Mouse (Mus musculus) MEL (cell line): Measurements from ENCODE around the gene Pgrmc1. TPM values are rescaled to one million over a fixed set of nuclear protein-coding genes. Genes with fewer than 3 reads are reported as not detected.

Source experiments
- DNase-seq: peaks from one replicate; pipeline ENCODE4 v3.0.0; 2011; ENCODE audit warnings: low read depth, low spot score
- H3K27ac ChIP-seq: 2 replicates; pipeline ENCODE4 v1.5.1; 2012; ENCODE audit warnings: low read depth, mild to moderate bottlenecking, control low read depth, low read length, moderate library complexity; ENCODE audit not compliant: control insufficient read depth
- H3K27me3 ChIP-seq, 2 experiments: fragments of 150-350 bp in 1 of 2; sonication (generic) in 1 of 2; 2 replicates each; pipeline ENCODE4 v1.6.1; 2012; ENCODE audit warnings: low read length in 2 of 2, mild to moderate bottlenecking in 2 of 2, improper control_type of control experiment in 1 of 2, moderate library complexity in 1 of 2; ENCODE audit not compliant: insufficient read depth in 2 of 2, control insufficient read depth in 1 of 2
- H3K36me3 ChIP-seq, 2 experiments: 2 replicates each; pipeline ENCODE4 v1.6.1; 2012 to 2014; ENCODE audit warnings: low read length in 2 of 2, improper control_type of control experiment in 1 of 2, inconsistent platforms in 1 of 2, mild to moderate bottlenecking in 1 of 2; ENCODE audit not compliant: insufficient read depth in 2 of 2, control insufficient read depth in 1 of 2
- H3K4me1 ChIP-seq, 2 experiments: fragments of 150-350 bp in 1 of 2; sonication (generic) in 1 of 2; 2 replicates each; pipeline ENCODE4 v1.6.1; 2012; ENCODE audit warnings: low read length in 2 of 2, improper control_type of control experiment in 1 of 2, mild to moderate bottlenecking in 1 of 2; ENCODE audit not compliant: insufficient read depth in 2 of 2, control insufficient read depth in 1 of 2
- H3K4me3 ChIP-seq, 2 experiments: fragments of 150-350 bp in 1 of 2; sonication (generic) in 1 of 2; 2 replicates each; pipeline ENCODE4 v1.5.1; 2012; ENCODE audit warnings: low read depth in 2 of 2, low read length in 2 of 2, mild to moderate bottlenecking in 2 of 2, moderate library complexity in 2 of 2, control low read depth in 1 of 2, improper control_type of control experiment in 1 of 2; ENCODE audit not compliant: control insufficient read depth in 1 of 2, insufficient read depth in 1 of 2
- H3K79me2 ChIP-seq: 2 replicates; pipeline ENCODE4 v1.6.1; 2012; ENCODE audit warnings: mild to moderate bottlenecking, low read length, moderate library complexity; ENCODE audit not compliant: control insufficient read depth, poor library complexity, insufficient read depth
- H3K9ac ChIP-seq: 2 replicates; pipeline ENCODE4 v1.6.1; 2012; ENCODE audit warnings: low read depth, mild to moderate bottlenecking, control low read depth, low read length, moderate library complexity; ENCODE audit not compliant: control insufficient read depth, poor library complexity, severe bottlenecking
- H3K9me3 ChIP-seq: fragments of 150-350 bp; sonication (generic); replicated peaks from 2 replicates; pipeline ENCODE4 v1.6.1; 2012; ENCODE audit warnings: mild to moderate bottlenecking, low read length, improper control_type of control experiment, moderate library complexity; ENCODE audit not compliant: insufficient read depth
- BHLHE40 ChIP-seq: IDR thresholded peaks from 2 replicates; pipeline ENCODE4 v1.6.1; 2012; ENCODE audit warnings: low read depth, mild to moderate bottlenecking, inconsistent platforms, low read length, improper control_type of control experiment, borderline replicate concordance
- CHD1 ChIP-seq: IDR thresholded peaks from 2 replicates; pipeline ENCODE4 v1.6.1; 2012; ENCODE audit warnings: low read depth, mild to moderate bottlenecking, inconsistent platforms, low read length, improper control_type of control experiment
- CHD2 ChIP-seq: IDR thresholded peaks from 2 replicates; pipeline ENCODE4 v1.6.1; 2011; ENCODE audit warnings: low read length, improper control_type of control experiment
- CTCF ChIP-seq, 3 experiments: IDR thresholded peaks in 2 of 3; conservative IDR thresholded peaks in 1 of 3; 2 replicates each; pipeline ENCODE4 v1.5.1; 2011 to 2012; ENCODE audit warnings: low read length in 3 of 3, low read depth in 2 of 3, mild to moderate bottlenecking in 2 of 3, improper control_type of control experiment in 1 of 3, inconsistent platforms in 1 of 3, mixed read lengths in 1 of 3, moderate library complexity in 1 of 3; ENCODE audit not compliant: control insufficient read depth in 1 of 3, insufficient read depth in 1 of 3, poor library complexity in 1 of 3, severe bottlenecking in 1 of 3
- E2F4 ChIP-seq: IDR thresholded peaks from 2 replicates; pipeline ENCODE4 v1.6.1; 2011; ENCODE audit warnings: low read depth, low read length, improper control_type of control experiment, borderline replicate concordance
- ELF1 ChIP-seq: IDR thresholded peaks from 2 replicates; pipeline ENCODE4 v1.6.1; 2014; ENCODE audit warnings: low read depth, mild to moderate bottlenecking, inconsistent platforms, low read length, improper control_type of control experiment, moderate library complexity
- EP300 ChIP-seq, 2 experiments: IDR thresholded peaks; 2 replicates each; pipeline ENCODE4 v1.6.1; 2011; ENCODE audit warnings: improper control_type of control experiment in 2 of 2, low read length in 2 of 2, low read depth in 1 of 2, mild to moderate bottlenecking in 1 of 2
- ETS1 ChIP-seq: IDR thresholded peaks from 2 replicates; pipeline ENCODE4 v1.6.1; 2012; ENCODE audit warnings: low read depth, mild to moderate bottlenecking, inconsistent platforms, low read length, improper control_type of control experiment, moderate library complexity
- GABPA ChIP-seq: IDR thresholded peaks from 2 replicates; pipeline ENCODE4 v1.6.1; 2012; ENCODE audit warnings: low read depth, mild to moderate bottlenecking, inconsistent platforms, low read length, improper control_type of control experiment, moderate library complexity
- GATA1 ChIP-seq: IDR thresholded peaks from 2 replicates; pipeline ENCODE4 v1.6.1; 2011; ENCODE audit warnings: low read depth, low read length, improper control_type of control experiment
- HCFC1 ChIP-seq: IDR thresholded peaks from 2 replicates; pipeline ENCODE4 v1.6.1; 2012; ENCODE audit warnings: low read depth, mild to moderate bottlenecking, inconsistent platforms, low read length, improper control_type of control experiment, moderate library complexity
- KAT2A ChIP-seq: conservative IDR thresholded peaks from 2 replicates; pipeline ENCODE4 v1.6.1; 2012; ENCODE audit warnings: low read depth, low read length, improper control_type of control experiment, inconsistent platforms
- MEF2A ChIP-seq: IDR thresholded peaks from 2 replicates; pipeline ENCODE4 v1.6.1; 2014; ENCODE audit warnings: low read depth, mild to moderate bottlenecking, inconsistent platforms, low read length, improper control_type of control experiment; ENCODE audit not compliant: poor library complexity, insufficient replicate concordance, severe bottlenecking; ENCODE audit errors: extremely low read depth
- MYB ChIP-seq: IDR thresholded peaks from 2 replicates; pipeline ENCODE4 v1.6.1; 2011; ENCODE audit warnings: mild to moderate bottlenecking, low read depth, low read length, improper control_type of control experiment
- POLR2A ChIP-seq, 2 experiments: IDR thresholded peaks; 2 replicates each; pipeline ENCODE4 v1.6.1; 2011 to 2012; ENCODE audit warnings: low read length in 2 of 2, mild to moderate bottlenecking in 2 of 2, control low read depth in 1 of 2, improper control_type of control experiment in 1 of 2, low read depth in 1 of 2, moderate library complexity in 1 of 2; ENCODE audit not compliant: control insufficient read depth in 1 of 2, insufficient read depth in 1 of 2, poor library complexity in 1 of 2
- POLR2AphosphoS5 ChIP-seq: IDR thresholded peaks from 2 replicates; pipeline ENCODE4 v1.6.1; 2012; ENCODE audit warnings: low read depth, borderline replicate concordance, mild to moderate bottlenecking, inconsistent platforms, low read length, moderate library complexity, mixed read lengths
- RAD21 ChIP-seq: IDR thresholded peaks from 2 replicates; pipeline ENCODE4 v1.6.1; 2011; ENCODE audit warnings: mild to moderate bottlenecking, low read depth, low read length, improper control_type of control experiment
- RCOR1 ChIP-seq: IDR thresholded peaks from 2 replicates; pipeline ENCODE4 v1.6.1; 2012; ENCODE audit warnings: low read depth, mild to moderate bottlenecking, inconsistent platforms, low read length, improper control_type of control experiment
- SIN3A ChIP-seq: IDR thresholded peaks from 2 replicates; pipeline ENCODE4 v1.6.1; 2012; ENCODE audit warnings: low read length, improper control_type of control experiment, inconsistent platforms
- SMC3 ChIP-seq: IDR thresholded peaks from 2 replicates; pipeline ENCODE4 v1.6.1; 2011; ENCODE audit warnings: low read depth, low read length, improper control_type of control experiment
- USF2 ChIP-seq, 2 experiments: IDR thresholded peaks; 2 replicates each; pipeline ENCODE4 v1.6.1; 2011 to 2012; ENCODE audit warnings: improper control_type of control experiment in 2 of 2, low read length in 2 of 2, borderline replicate concordance in 1 of 2, inconsistent platforms in 1 of 2, low read depth in 1 of 2, mild to moderate bottlenecking in 1 of 2; ENCODE audit not compliant: insufficient read depth in 1 of 2
- ZC3H11A ChIP-seq: IDR thresholded peaks from 2 replicates; pipeline ENCODE4 v1.6.1; 2012; ENCODE audit warnings: low read depth, mild to moderate bottlenecking, inconsistent platforms, low read length, improper control_type of control experiment
- ZKSCAN1 ChIP-seq: IDR thresholded peaks from 2 replicates; pipeline ENCODE4 v1.6.1; 2012; ENCODE audit warnings: low read depth, mild to moderate bottlenecking, inconsistent platforms, low read length, improper control_type of control experiment, moderate library complexity
- ZNF384 ChIP-seq: IDR thresholded peaks from 2 replicates; pipeline ENCODE4 v1.6.1; 2012; ENCODE audit warnings: low read depth, mild to moderate bottlenecking, inconsistent platforms, low read length, improper control_type of control experiment
- polyA plus RNA-seq, 2 experiments: library from polyadenylated mRNA; stranded (reverse) in 1 of 2; unstranded in 1 of 2; fragments of >175 nt in 1 of 2; fragments of >200 nt in 1 of 2; gene quantifications; 2 replicates each; pipeline versions ENCODE4 v1.2.1 to v1.2.4; 2012; ENCODE audit warnings: low replicate concordance in 2 of 2, low read depth in 1 of 2; ENCODE audit not compliant: insufficient read length in 2 of 2, insufficient read depth in 1 of 2, missing spikeins in 1 of 2
- total RNA-seq: library from RNA; depleted of rRNA; stranded (reverse); fragments of 300-350 nt; gene quantifications from 2 replicates; pipeline ENCODE4 v1.2.3, GENCODE M21; 2012

The Pgrmc1 gene
- total and polyA plus RNA-seq, 3 experiments, result 78.9 to 97.1 (median 88.3) TPM

DNA sequence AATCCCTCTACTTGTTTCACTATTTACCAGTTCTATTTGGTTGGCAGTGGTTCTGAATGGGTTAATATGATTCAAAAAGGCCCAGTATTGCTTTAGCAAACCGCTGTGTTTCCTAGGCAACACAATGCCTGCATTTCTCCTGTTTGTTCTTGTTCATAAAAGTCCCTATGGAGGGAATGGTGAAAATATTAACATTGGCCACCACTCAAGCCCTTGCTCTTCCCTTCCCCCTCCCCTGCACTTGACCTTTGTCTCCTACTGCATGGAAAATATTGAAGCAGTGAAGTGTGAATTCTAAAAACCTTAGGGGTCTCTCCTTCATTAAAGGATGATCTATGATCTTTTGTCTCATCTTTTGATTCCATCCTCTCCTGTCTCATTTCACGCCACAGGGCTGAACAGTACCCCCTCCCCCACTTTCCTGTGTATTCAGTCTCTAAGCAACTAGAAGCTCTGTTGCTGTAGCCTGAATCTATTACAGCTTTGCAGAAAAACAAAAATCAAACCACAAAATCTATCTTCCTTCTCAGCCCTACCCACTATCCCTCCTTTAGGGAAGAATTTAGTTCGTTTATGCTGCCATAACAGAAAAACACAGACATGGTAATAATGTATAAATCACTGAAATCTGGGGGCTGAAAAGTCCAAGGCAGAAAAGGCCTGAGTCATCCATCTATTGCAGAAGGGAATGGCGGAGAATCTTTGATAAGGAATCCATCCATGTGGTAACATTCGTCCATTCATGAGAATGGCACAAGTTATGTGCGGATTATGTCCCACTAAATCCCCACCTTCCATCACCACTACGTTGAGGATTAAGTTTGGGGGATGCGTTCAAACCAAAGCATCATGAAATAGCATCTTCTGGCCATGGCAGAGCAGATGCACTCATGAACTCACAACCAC lies 10.4 kb upstream of the Pgrmc1 start:
- TF ChIP-seq ZNF384 (no peak), SMC3 (no peak), EP300 (IDR thresholded peaks at IDR 0.05; ENCODE audit: low read depth in 1 of 2, low read length in 2 of 2) (no peak), BHLHE40 (no peak), USF2 (IDR thresholded peaks at IDR 0.05; ENCODE audit: borderline replicate concordance in 1 of 2, insufficient read depth in 1 of 2, low read depth in 1 of 2, low read length in 2 of 2) (no peak), MEF2A (no peak), ZKSCAN1 (no peak)

DNA sequence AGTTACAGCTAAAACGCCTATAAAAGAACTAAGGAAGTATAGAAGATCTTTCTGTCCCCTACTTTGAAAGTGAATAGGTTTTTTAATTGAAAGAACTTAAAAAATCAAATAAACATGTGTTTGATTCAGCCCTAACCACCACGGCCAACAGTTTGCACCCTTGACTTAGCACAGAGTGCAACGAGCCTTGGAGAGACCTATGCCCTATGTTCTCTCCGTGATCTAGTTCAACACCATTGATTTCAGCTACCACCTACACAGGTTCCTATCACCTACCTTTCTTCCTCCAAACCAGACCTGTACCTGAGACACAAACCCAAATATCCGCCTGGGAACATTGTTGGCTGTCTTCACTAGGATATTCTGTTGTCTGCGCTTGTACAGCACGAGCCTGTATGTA lies 7.7 kb upstream of the Pgrmc1 start:
- no peak overlapping the region for H3K9ac ChIP-seq
- H3K9me3 ChIP-seq, result no peaks in the 10 kb centered on the region
- H3K36me3 ChIP-seq, result peaks cover 0 to 5% of the 10 kb centered on the region in 2 experiments; a peak in 2 of 4 replicates
- H3K27ac ChIP-seq, result no peak overlapping the region
- no peak overlapping the region for H3K4me3 ChIP-seq
- H3K79me2 ChIP-seq, result no peaks in the 10 kb centered on the region
- no peak for DNase-seq
- TF ChIP-seq GABPA (no peak), E2F4 (no peak), SIN3A (no peak), RAD21 (no peak), HCFC1 (no peak), POLR2AphosphoS5 (no peak), POLR2A (IDR thresholded peaks at IDR 0.05; ENCODE audit: control insufficient read depth in 1 of 2, insufficient read depth in 1 of 2, low read depth in 1 of 2, low read length in 2 of 2, poor library complexity in 1 of 2) (no peak), GATA1 (no peak), MYB (no peak), ZC3H11A (no peak), KAT2A (no peak), MEF2A (no peak), ZKSCAN1 (no peak), USF2 (IDR thresholded peaks at IDR 0.05; ENCODE audit: borderline replicate concordance in 1 of 2, insufficient read depth in 1 of 2, low read depth in 1 of 2, low read length in 2 of 2) (no peak), ELF1 (no peak), CTCF (IDR thresholded peaks at IDR 0.05 in 2 of 3, conservative IDR thresholded peaks at IDR 0.05 in 1 of 3; ENCODE audit: control insufficient read depth in 1 of 3, insufficient read depth in 1 of 3, low read depth in 2 of 3, low read length in 3 of 3, poor library complexity in 1 of 3, severe bottlenecking in 1 of 3) (no peak), CHD1 (no peak), CHD2 (no peak), ETS1 (no peak), RCOR1 (no peak)
- no peaks in the 10 kb centered on the region for H3K27me3 ChIP-seq
- peaks cover 0 to 5% of the 10 kb centered on the region in 2 experiments for H3K4me1 ChIP-seq

More for the DNA sequence above, 10.4 kb upstream of the Pgrmc1 start:
- no peak overlapping the region for H3K27ac ChIP-seq
- DNase-seq, result no peak
- peaks cover 0 to 5% of the 10 kb centered on the region in 2 experiments; a peak in 3 of 4 replicates for H3K4me1 ChIP-seq
- H3K4me3 ChIP-seq, result no peak overlapping the region
- peaks cover 0 to 5% of the 10 kb centered on the region in 2 experiments; a peak in 2 of 4 replicates for H3K36me3 ChIP-seq
- no peaks in the 10 kb centered on the region for H3K9me3 ChIP-seq
- no peaks in the 10 kb centered on the region for H3K27me3 ChIP-seq
- no peak overlapping the region for H3K9ac ChIP-seq
- H3K79me2 ChIP-seq, result no peaks in the 10 kb centered on the region
